Mouse (Mus musculus) mouse embryonic stem cell (cell line): Measurements from ENCODE around the gene Kdm2a.
"Not testable (repeated sequence)": the region's sequence is repeated elsewhere in the genome, so short reads cannot be mapped to it uniquely, and the experiment has no call there.

Source experiments
- in situ Hi-C, 2 experiments: fragments of 300-500 bp; cut with MboI; formaldehyde crosslinking; loops; 1 replicate in 1 of 2; 3 replicates in 1 of 2; pipeline ENCODE4 v1.14.3; 2019 to 2020; ENCODE audit warnings: low sequenced_read_pairs in 2 of 2, low pct_unique_long_range_greater_than_20kb in 1 of 2, mixed read lengths in 1 of 2; ENCODE audit not compliant: unreplicated experiment in 1 of 2

Gene Kdm2a

GRCm38 (mm10) chr19:4420153-4420910 lies 22.2 kb upstream of the Kdm2a start:
- in situ Hi-C loops: no loop called here

- in situ Hi-C loops: no loop called here
Measured at GRCm38 (mm10) chr19:4419711-4420110, 21.6 kb upstream of the Kdm2a start.

- in situ Hi-C loops: no loop called here
Measured at GRCm38 (mm10) chr19:4417713-4418112, 19.6 kb upstream of the Kdm2a start.

GRCm38 (mm10) chr19:4417183-4417582 lies 19.1 kb upstream of the Kdm2a start:
- in situ Hi-C loops: no loop called here

- in situ Hi-C loops: no loop called here
Measured at GRCm38 (mm10) chr19:4414631-4415030, 16.5 kb upstream of the Kdm2a start.

GRCm38 (mm10) chr19:4409062-4409461 lies 11.0 kb upstream of the Kdm2a start:
- in situ Hi-C loops: no loop called here

- in situ Hi-C loops: no loop called here
Measured at GRCm38 (mm10) chr19:4404840-4405239, 6.8 kb upstream of the Kdm2a start.

GRCm38 (mm10) chr19:4398959-4399358 lies 874 bp upstream of the Kdm2a start:
- in situ Hi-C loops: no loop called here

- in situ Hi-C loops: no loop called here
Measured at GRCm38 (mm10) chr19:4398630-4398948, 504 bp upstream of the Kdm2a start.

GRCm38 (mm10) chr19:4396998-4397797 lies 887 bp downstream of the Kdm2a start:
- in situ Hi-C loops: no loop called here

- in situ Hi-C loops: no loop called here
Measured at GRCm38 (mm10) chr19:4396081-4396997, 1.7 kb downstream of the Kdm2a start.

GRCm38 (mm10) chr19:4387276-4387675 lies 10.8 kb downstream of the Kdm2a start:
- in situ Hi-C loops: no loop called here

GRCm38 (mm10) chr19:4385026-4385425 lies 13.1 kb downstream of the Kdm2a start:
- in situ Hi-C loops: no loop called here

GRCm38 (mm10) chr19:4384322-4384721 lies 13.8 kb downstream of the Kdm2a start:
- in situ Hi-C loops: no loop called here

GRCm38 (mm10) chr19:4383306-4383705 lies 14.8 kb downstream of the Kdm2a start:
- in situ Hi-C loops: no loop called here

GRCm38 (mm10) chr19:4382303-4382702 lies 15.8 kb downstream of the Kdm2a start:
- in situ Hi-C loops: not testable (repeated sequence)

- in situ Hi-C loops: no loop called here
Measured at GRCm38 (mm10) chr19:4370656-4371055, 27.4 kb downstream of the Kdm2a start.

- in situ Hi-C loops: no loop called here
Measured at GRCm38 (mm10) chr19:4370254-4370653, 27.8 kb downstream of the Kdm2a start.

- in situ Hi-C loops: no loop called here
Measured at GRCm38 (mm10) chr19:4349455-4349854, 48.6 kb downstream of the Kdm2a start.
